Comparison of ENCODE assay signal across 18 mouse cellular contexts in genomic region chrX:161582019-161582659, GRCm38 (mm10).
DNase-seq lines count a peak whose midpoint lies in the region; ATAC-seq lines count a peak whose summit lies in the region.
"Had no signal": no experiment of that assay in that cellular context is flagged by ENCODE, and none has a peak within 500 bp of the region (broad histone marks: within the 10 kb centered on the region; RNA-seq: fewer than 3 reads in every experiment).

No protein-coding gene starts in this region.

- no peak overlapping the region for H3K27ac ChIP-seq in kidney, embryonic 16.5 days (ENCODE audit: low read length)
- H3K27ac ChIP-seq in midbrain, embryonic 13.5 days: no peak overlapping the region
- H3K27ac ChIP-seq: embryonic facial prominence, embryonic 12.5 days; heart, embryonic 13.5 days; hindbrain, embryonic 10.5 days; neural tube, embryonic 12.5 days had no signal

- H3K9ac ChIP-seq in kidney, embryonic 16.5 days (replicated peaks; ENCODE audit: low read length): no peak overlapping the region
- no peak overlapping the region for H3K9ac ChIP-seq in midbrain, embryonic 13.5 days (replicated peaks)
- H3K9ac ChIP-seq: embryonic facial prominence, embryonic 12.5 days; heart, embryonic 13.5 days; liver, postnatal 0 days; neural tube, embryonic 12.5 days had no signal

- no peak overlapping the region for H3K4me3 ChIP-seq in kidney, embryonic 16.5 days (ENCODE audit: low read length)
- H3K4me3 ChIP-seq in midbrain, embryonic 13.5 days (replicated peaks): no peak overlapping the region
- H3K4me3 ChIP-seq: embryonic facial prominence, embryonic 12.5 days; heart, embryonic 13.5 days; hindbrain, embryonic 10.5 days; neural tube, embryonic 12.5 days had no signal

- H3K4me2 ChIP-seq in kidney, embryonic 16.5 days (replicated peaks; ENCODE audit: low read depth, low read length): no peak overlapping the region
- H3K4me2 ChIP-seq in midbrain, embryonic 13.5 days (replicated peaks): no peak overlapping the region
- H3K4me2 ChIP-seq: embryonic facial prominence, embryonic 12.5 days; heart, embryonic 13.5 days; neural tube, embryonic 12.5 days had no signal

- ATAC-seq in kidney, embryonic 16.5 days (ENCODE audit: low FRiP score, low TSS enrichment): peak; percentile 70
- ATAC-seq in midbrain, embryonic 13.5 days: no peak
- ATAC-seq: liver, postnatal 0 days had no signal

- WGBS in kidney, embryonic 16.5 days: 46% methylated on average over 5 of the region's 5 CpGs
- 73% methylated on average over 5 of the region's 5 CpGs for WGBS in midbrain, embryonic 13.5 days

- peaks cover 20% of the 10 kb centered on the region for H3K27me3 ChIP-seq in kidney, embryonic 16.5 days (ENCODE audit: insufficient read depth, low read length)
- H3K27me3 ChIP-seq in midbrain, embryonic 13.5 days: peaks cover 59% of the 10 kb centered on the region
- H3K27me3 ChIP-seq: neural tube, embryonic 12.5 days had no signal

- no peaks in the 10 kb centered on the region for H3K9me3 ChIP-seq in kidney, embryonic 16.5 days (ENCODE audit: low read length)
- H3K9me3 ChIP-seq in midbrain, embryonic 13.5 days: no peaks in the 10 kb centered on the region
- H3K9me3 ChIP-seq: embryonic facial prominence, embryonic 12.5 days; G1E; heart, embryonic 13.5 days; hindbrain, embryonic 10.5 days; neural tube, embryonic 12.5 days had no signal

- intact Hi-C loops in gastrocnemius, postnatal 14 days (cut with DNase I; ENCODE audit: low total_unique reads): no loop called here

- peak; percentile 3 to 15 for DNase-seq in gastrocnemius, adult 8-10 months (ENCODE audit: low spot score in 2 of 2)
- no peak for DNase-seq in gastrocnemius, postnatal 14 days
- no peak for DNase-seq in kidney, adult 9 months
- peak; percentile 4 for DNase-seq in Muller cell, postnatal 12 days (ENCODE audit: inconsistent ontology term)
- DNase-seq in fibroblast of lung, adult 2 months (ENCODE audit: low read depth): peak; percentile 0
- DNase-seq: cerebellum, adult 2 months; kidney, adult 18-20 months; liver; liver, postnatal 0 days; lung, postnatal 14 days; thymus, postnatal 25 days had no signal

- no peaks in the 10 kb centered on the region for H3K4me1 ChIP-seq in kidney, embryonic 16.5 days (ENCODE audit: insufficient read depth, low read length)
- no peaks in the 10 kb centered on the region for H3K4me1 ChIP-seq in midbrain, embryonic 13.5 days (replicated peaks)
- H3K4me1 ChIP-seq: embryonic facial prominence, embryonic 12.5 days; heart, embryonic 13.5 days; hindbrain, embryonic 10.5 days; neural tube, embryonic 12.5 days had no signal

- no peaks in the 10 kb centered on the region for H3K36me3 ChIP-seq in kidney, embryonic 16.5 days (ENCODE audit: insufficient read depth, low read length)
- no peaks in the 10 kb centered on the region for H3K36me3 ChIP-seq in midbrain, embryonic 13.5 days
- H3K36me3 ChIP-seq: embryonic facial prominence, embryonic 12.5 days; G1E; heart, embryonic 13.5 days; hindbrain, embryonic 10.5 days; neural tube, embryonic 12.5 days had no signal

Comparison
In these comparisons a context has a peak if more than half of its experiments do, and no peak if none do; other contexts are left out.
1. DNase-seq: peak in gastrocnemius, adult 8-10 months (2 of 2), Muller cell, postnatal 12 days (single experiment) and fibroblast of lung, adult 2 months (single experiment); none in gastrocnemius, postnatal 14 days (single experiment) and kidney, adult 9 months (single experiment).